Mouse (Mus musculus) stomach, postnatal 0 days (tissue): ENCODE measurements around the gene Lsm12. TPM values are rescaled to one million over a fixed set of nuclear protein-coding genes. Genes with fewer than 3 reads are reported as not detected.

Source experiments
- ATAC-seq: fragments of 200-750 bp; cut with Nextera tagmentation; 2 replicates; pipeline ENCODE4 v1.8.0; 2017; ENCODE audit not compliant: low FRiP score, low TSS enrichment
- DNase-seq: peaks from one replicate; pipeline ENCODE4 v3.0.0-alpha.2; 2016; ENCODE audit warnings: low spot score
- H3K27ac ChIP-seq: fragments of 300-500 bp; sonication (generic); replicated peaks from 2 replicates; pipeline ENCODE4 v1.5.1; 2014; ENCODE audit warnings: mild to moderate bottlenecking, control low read depth
- H3K27me3 ChIP-seq: fragments of 300-500 bp; sonication (generic); 2 replicates; pipeline ENCODE4 v1.6.1; 2014; ENCODE audit warnings: low read length; ENCODE audit not compliant: control insufficient read depth, insufficient read depth
- H3K36me3 ChIP-seq: fragments of 300-500 bp; sonication (generic); 2 replicates; pipeline ENCODE4 v1.6.1; 2014; ENCODE audit warnings: low read length, mixed read lengths; ENCODE audit not compliant: control insufficient read depth, insufficient read depth
- H3K4me1 ChIP-seq: fragments of 300-500 bp; sonication (generic); replicated peaks from 2 replicates; pipeline ENCODE4 v1.6.1; 2014; ENCODE audit warnings: antibody characterized with exemption; ENCODE audit not compliant: control insufficient read depth, insufficient read depth
- H3K4me2 ChIP-seq: fragments of 300-500 bp; sonication (generic); replicated peaks from 2 replicates; pipeline ENCODE4 v1.6.1; 2014; ENCODE audit warnings: low read depth, mild to moderate bottlenecking, control low read depth, moderate library complexity
- H3K4me3 ChIP-seq: fragments of 300-500 bp; sonication (generic); 2 replicates; pipeline ENCODE4 v1.5.1; 2014; ENCODE audit warnings: low read depth, low read length, control low read depth
- H3K9ac ChIP-seq: fragments of 300-500 bp; sonication (generic); 2 replicates; pipeline ENCODE4 v1.6.1; 2014; ENCODE audit warnings: mild to moderate bottlenecking, low read length, control low read depth, mixed read lengths
- H3K9me3 ChIP-seq: fragments of 300-500 bp; sonication (generic); 2 replicates; pipeline ENCODE4 v1.6.1; 2016; ENCODE audit warnings: low read length; ENCODE audit not compliant: control insufficient read depth
- CTCF ChIP-seq: IDR thresholded peaks from 2 replicates; pipeline ENCODE4 v1.5.1; 2016; ENCODE audit warnings: antibody characterized with exemption, low read depth, mild to moderate bottlenecking, moderate library complexity
- EP300 ChIP-seq: optimal IDR thresholded peaks from 2 replicates; pipeline ENCODE3; 2016; ENCODE audit warnings: antibody characterized with exemption
- WGBS: fragments of 180-500 bp; shearing (Covaris S2); extraction: QIAGEN DNeasy Blood & Tissue Kit; methylation state at CpG from one replicate; pipeline ENCODE4 v1.1.7; 2014; 5-methylcytosine and 5-hydroxymethylcytosine counted together
- microRNA-seq: library from miRNA; unstranded; fragments of <30 nt; microRNA quantifications from one replicate; pipeline ENCODE4, GENCODE M21; 2016
- polyA plus RNA-seq: library from polyadenylated mRNA; unstranded; fragments of >200 nt; fragmentation: Nextera tagmentation; extraction: Ambion mirVana; gene quantifications from 2 replicates; pipeline ENCODE4 v1.2.1, GENCODE M21; 2015

Lsm12 gene
- polyA plus RNA-seq, 1 experiment from 2014 or later, result 99.4 TPM

- ATAC-seq (no peak), DNase-seq (no peak)
- H3K27ac ChIP-seq, result no peak overlapping the region
- H3K4me3 ChIP-seq, result no peak overlapping the region
- no peak overlapping the region for H3K4me2 ChIP-seq
- no peaks in the 10 kb centered on the region for H3K27me3 ChIP-seq
- H3K36me3 ChIP-seq, result no peaks in the 10 kb centered on the region
- no peak overlapping the region for H3K9ac ChIP-seq
- TF ChIP-seq EP300, result no peak
- no peak for TF ChIP-seq CTCF
- no peaks in the 10 kb centered on the region for H3K9me3 ChIP-seq
- 36% methylated on average over 8 of the region's 8 CpGs for WGBS
- no peaks in the 10 kb centered on the region for H3K4me1 ChIP-seq
These were observed 68.9 kb downstream of the Lsm12 start for GRCm38 (mm10) chr11:102116241-102116640.

Small RNAs within 50 kb of the gene (microRNA-seq; reads per million reads assigned to microRNA genes)
- gene Mir8101, result 0.96 reads per million

Other genes starting within 250 kb of the Lsm12 start
- 0.08 TPM in 1 of 2 replicates, not detected in the other for gene Sost, start 218.3 kb downstream of the Lsm12 start, polyA plus RNA-seq
- not detected in 2 replicates for gene Cfap97d1, start 201.0 kb downstream of the Lsm12 start, polyA plus RNA-seq
- 21.7 and 22.8 TPM in 2 replicates for gene Dusp3, start 198.3 kb downstream of the Lsm12 start, polyA plus RNA-seq
- 3.3 and 3.4 TPM in 2 replicates for gene Mpp3, start 156.8 kb downstream of the Lsm12 start, polyA plus RNA-seq
- gene Cd300lg, start 143.8 kb downstream of the Lsm12 start, polyA plus RNA-seq, result 3.0 and 3.4 TPM in 2 replicates
- gene Mpp2, start 96.8 kb downstream of the Lsm12 start, polyA plus RNA-seq, result 2.8 and 3.4 TPM in 2 replicates
- 3.3 and 5.4 TPM in 2 replicates for gene Ppy, start 84.0 kb downstream of the Lsm12 start, polyA plus RNA-seq
- 63.0 and 64.3 TPM in 2 replicates for gene Pyy, start 77.5 kb downstream of the Lsm12 start, polyA plus RNA-seq
- gene Nags, start 39.8 kb downstream of the Lsm12 start, polyA plus RNA-seq, result 0.07 TPM in 1 of 2 replicates, not detected in the other
- 13.8 and 14.5 TPM in 2 replicates for gene Tmem101, start 28.9 kb downstream of the Lsm12 start, polyA plus RNA-seq
- 19.2 and 19.4 TPM in 2 replicates for gene G6pc3, start 4.3 kb upstream of the Lsm12 start, polyA plus RNA-seq
- gene Hdac5, start 44.9 kb upstream of the Lsm12 start, polyA plus RNA-seq, result 33.8 and 43.3 TPM in 2 replicates
- gene BC030867, start 63.6 kb upstream of the Lsm12 start, polyA plus RNA-seq, result 2.2 and 2.7 TPM in 2 replicates
- gene Asb16, start 83.4 kb upstream of the Lsm12 start, polyA plus RNA-seq, result 0.04 TPM in 1 of 2 replicates, not detected in the other
- gene Tmub2, start 99.6 kb upstream of the Lsm12 start, polyA plus RNA-seq, result 30.3 and 31.3 TPM in 2 replicates
- 6.9 and 7.3 TPM in 2 replicates for gene Atxn7l3, start 111.3 kb upstream of the Lsm12 start, polyA plus RNA-seq
- 46.6 and 46.7 TPM in 2 replicates for gene Ubtf, start 134.4 kb upstream of the Lsm12 start, polyA plus RNA-seq
- gene Slc4a1, start 180.9 kb upstream of the Lsm12 start, polyA plus RNA-seq, result 0.72 and 1.1 TPM in 2 replicates
- gene Rundc3a, start 208.1 kb upstream of the Lsm12 start, polyA plus RNA-seq, result 5.1 and 5.9 TPM in 2 replicates
- 189 and 200 TPM in 2 replicates for gene Slc25a39, start 222.7 kb upstream of the Lsm12 start, polyA plus RNA-seq
- 126 and 142 TPM in 2 replicates for gene Grn, start 245.0 kb upstream of the Lsm12 start, polyA plus RNA-seq